7 mouse cellular contexts compared by ENCODE assay signal in genomic region chr5:128977466-128977865, GRCm38 (mm10). TPM values are rescaled to one million over a fixed set of nuclear protein-coding genes. Genes with fewer than 3 reads are reported as not detected.
DNase-seq lines count a peak whose midpoint lies in the region; ATAC-seq and TF ChIP-seq lines count a peak whose summit lies in the region.
"Not testable (repeated sequence)": the region's sequence is repeated elsewhere in the genome, so short reads cannot be mapped to it uniquely, and the experiment has no call there.
"Had no signal": no experiment of that assay in that cellular context is flagged by ENCODE, and none has a peak within 500 bp of the region (broad histone marks: within the 10 kb centered on the region; RNA-seq: fewer than 3 reads in every experiment).

No protein-coding gene starts in this region.

- peaks cover 58% of the 10 kb centered on the region for H3K9me3 ChIP-seq in CH12.LX (replicated peaks; ENCODE audit: low read length)
- H3K9me3 ChIP-seq in MEL (replicated peaks; ENCODE audit: insufficient read depth, low read length): not testable (repeated sequence)

- DNase-seq in CH12.LX (ENCODE audit: extremely low read depth); MEL (ENCODE audit: low read depth, low spot score): not testable (repeated sequence)

- not testable (repeated sequence) for TF ChIP-seq POLR2A in CH12.LX (IDR thresholded peaks at IDR 0.05; ENCODE audit: low read depth, low read length); MEL (IDR thresholded peaks at IDR 0.05; ENCODE audit: control insufficient read depth in 1 of 2, insufficient read depth in 1 of 2, low read depth in 1 of 2, low read length in 2 of 2, poor library complexity in 1 of 2)

- TF ChIP-seq EP300 in CH12.LX (IDR thresholded peaks at IDR 0.05; ENCODE audit: low read length); MEL (IDR thresholded peaks at IDR 0.05; ENCODE audit: low read depth in 1 of 2, low read length in 2 of 2): not testable (repeated sequence)

- H3K4me1 ChIP-seq in CH12.LX (ENCODE audit: control insufficient read depth in 1 of 2, insufficient read depth in 2 of 2); MEL (ENCODE audit: control insufficient read depth in 1 of 2, insufficient read depth in 2 of 2, low read length in 2 of 2): not testable (repeated sequence)

- in situ Hi-C loops in CH12.LX (cut with MboI; ENCODE audit: low pct_ligation_motif_present, low pct_unique_long_range_greater_than_20kb, low sequenced_read_pairs): not testable (repeated sequence)

- H3K79me2 ChIP-seq in CH12.LX (replicated peaks; ENCODE audit: control insufficient read depth, extremely low read depth, insufficient read depth, poor library complexity, severe bottlenecking); MEL (ENCODE audit: control insufficient read depth, insufficient read depth, low read length, poor library complexity): not testable (repeated sequence)

- H3K4me2 ChIP-seq in CH12.LX (ENCODE audit: insufficient read depth, low read depth, poor library complexity, severe bottlenecking): not testable (repeated sequence)

- not testable (repeated sequence) for H3K9ac ChIP-seq in CH12.LX (ENCODE audit: insufficient read depth, low read depth); MEL (ENCODE audit: control insufficient read depth, low read depth, low read length, poor library complexity, severe bottlenecking)

- not testable (repeated sequence) for TF ChIP-seq CTCF in CH12.LX (conservative IDR thresholded peaks at IDR 0.05 in 1 of 2, IDR thresholded peaks at IDR 0.05 in 1 of 2; ENCODE audit: low read depth in 2 of 2, low read length in 2 of 2); MEL (IDR thresholded peaks at IDR 0.05 in 2 of 3, conservative IDR thresholded peaks at IDR 0.05 in 1 of 3; ENCODE audit: control insufficient read depth in 1 of 3, insufficient read depth in 1 of 3, low read depth in 2 of 3, low read length in 3 of 3, poor library complexity in 1 of 3, severe bottlenecking in 1 of 3)

- not testable (repeated sequence) for H3K27me3 ChIP-seq in CH12.LX (replicated peaks); MEL (ENCODE audit: control insufficient read depth in 1 of 2, insufficient read depth in 2 of 2, low read length in 2 of 2)

- dilution Hi-C loops in CH12.LX (cut with MboI; ENCODE audit: extremely low pct_ligation_motif_present, extremely low pct_unique_long_range_greater_than_20kb, low sequenced_read_pairs): not testable (repeated sequence)

- not testable (repeated sequence) for H3K27ac ChIP-seq in CH12.LX (ENCODE audit: insufficient read depth, low read depth); MEL (ENCODE audit: control insufficient read depth, low read depth, low read length)

- H3K36me3 ChIP-seq in CH12.LX (replicated peaks in 1 of 2; ENCODE audit: control insufficient read depth in 1 of 2, insufficient read depth in 1 of 2, low read length in 1 of 2); MEL (ENCODE audit: control insufficient read depth in 1 of 2, insufficient read depth in 2 of 2, low read length in 2 of 2): not testable (repeated sequence)

- not testable (repeated sequence) for TF ChIP-seq RAD21 in CH12.LX (IDR thresholded peaks at IDR 0.05; ENCODE audit: low read depth, low read length); MEL (IDR thresholded peaks at IDR 0.05; ENCODE audit: low read depth, low read length)

- H3K4me3 ChIP-seq in CH12.LX (replicated peaks in 1 of 3; ENCODE audit: low read depth in 2 of 3, low read length in 2 of 3, poor library complexity in 1 of 3); MEL (ENCODE audit: control insufficient read depth in 1 of 2, insufficient read depth in 1 of 2, low read depth in 2 of 2, low read length in 2 of 2): not testable (repeated sequence)

- ATAC-seq in CD4-positive, CD25-positive, alpha-beta regulatory T cell, adult 4 months: peak; percentile 34
- peak; percentile 23 for ATAC-seq in activated CD4-positive, CD25-positive, alpha-beta regulatory T cell, adult 4 months

TF ChIP-seq in CH12.LX, 34 proteins besides CTCF, POLR2A, EP300 and RAD21:
- TF ChIP-seq ETS1 (conservative IDR thresholded peaks at IDR 0.05; ENCODE audit: low read depth, low read length): peak; percentile 62

TF ChIP-seq in MEL, 35 proteins besides CTCF, POLR2A, EP300 and RAD21:
- peak; percentile 51 for TF ChIP-seq ETS1 (IDR thresholded peaks at IDR 0.05; ENCODE audit: low read depth, low read length)

RNA-seq across cellular contexts. Expression of gene Rimbp2, which starts 24.2 kb away (rescaled TPM):
- polyA plus RNA-seq in CD4-positive, CD25-positive, alpha-beta regulatory T cell, adult 4 months (2017; shearing (Covaris generic)): under 1 TPM in 1 of 2 experiments, not detected in 1; 0.08 TPM
- not detected in 2 replicates for total RNA-seq in CH12.LX (2012; rRNA removed)
- total RNA-seq in CH12.LX (2014; rRNA removed): not detected in 2 replicates
- not detected in 2 replicates for polyA plus RNA-seq in CH12.LX (2012; ENCODE audit: insufficient read length, low read depth)
- total RNA-seq in MEL (2012; rRNA removed): not detected in 2 replicates
- polyA plus RNA-seq in MEL (2012; ENCODE audit: insufficient read depth in 1 of 2, insufficient read length in 2 of 2, low read depth in 1 of 2, low replicate concordance in 2 of 2, missing spikeins in 1 of 2): not detected
- not detected for polyA plus RNA-seq in activated CD4-positive, CD25-positive, alpha-beta regulatory T cell, adult 4 months (2017; shearing (Covaris generic))
- total RNA-seq: G1E had no signal
- polyA plus RNA-seq: C2C12, G1E, Patski had no signal

RNA-seq across cellular contexts. Expression of gene Stx2, which starts 30.9 kb away (rescaled TPM):
- polyA plus RNA-seq in CD4-positive, CD25-positive, alpha-beta regulatory T cell, adult 4 months (2017; shearing (Covaris generic)): 1 to 10 TPM; 2.0 to 2.4 TPM
- total RNA-seq in CH12.LX (2012; rRNA removed): 3.4 and 5.2 TPM in 2 replicates
- total RNA-seq in CH12.LX (2014; rRNA removed): 0.74 and 1.2 TPM in 2 replicates
- 1.9 and 2.5 TPM in 2 replicates for polyA plus RNA-seq in CH12.LX (2012; ENCODE audit: insufficient read length, low read depth)
- 69.0 and 84.8 TPM in 2 replicates for total RNA-seq in MEL (2012; rRNA removed)
- 10 to 100 TPM in 1 of 2 experiments, not detected in 1; 97.1 TPM for polyA plus RNA-seq in MEL (2012; ENCODE audit: insufficient read depth in 1 of 2, insufficient read length in 2 of 2, low read depth in 1 of 2, low replicate concordance in 2 of 2, missing spikeins in 1 of 2)
- 1 to 10 TPM in 1 of 2 experiments, under 1 TPM in 1; 0.88 to 3.0 TPM for polyA plus RNA-seq in activated CD4-positive, CD25-positive, alpha-beta regulatory T cell, adult 4 months (2017; shearing (Covaris generic))

RNA-seq across cellular contexts. Expression of gene Ran, which starts 42.4 kb away (rescaled TPM):
- 100 to 1,000 TPM; 235 to 276 TPM for polyA plus RNA-seq in CD4-positive, CD25-positive, alpha-beta regulatory T cell, adult 4 months (2017; shearing (Covaris generic))
- total RNA-seq in CH12.LX (2012; rRNA removed) (847 and 977 TPM in 2 replicates), CH12.LX (2014; rRNA removed) (1,083 and 1,183 TPM in 2 replicates), MEL (2012; rRNA removed) (950 and 1,019 TPM in 2 replicates)
- polyA plus RNA-seq in CH12.LX (2012; ENCODE audit: insufficient read length, low read depth) (1,512 and 1,664 TPM in 2 replicates), MEL (2012; ENCODE audit: insufficient read depth in 1 of 2, insufficient read length in 2 of 2, low read depth in 1 of 2, low replicate concordance in 2 of 2, missing spikeins in 1 of 2) (1,000 to 10,000 TPM in 1 of 2 experiments, 10 to 100 TPM in 1; 91.6 to 2,479 TPM)
- polyA plus RNA-seq in activated CD4-positive, CD25-positive, alpha-beta regulatory T cell, adult 4 months (2017; shearing (Covaris generic)): 100 to 1,000 TPM; 320 to 324 TPM
